Mouse (Mus musculus): Measurements from ENCODE around the gene Slc9a3.

The Slc9a3 gene

GRCm38 (mm10) chr13:74144120-74144884, 23.0 kb downstream of the Slc9a3 start:
- no peak for DNase-seq (ENCODE audit: extremely low read depth, low read depth)

GRCm38 (mm10) chr13:74145983-74146622, 24.8 kb downstream of the Slc9a3 start:
- DNase-seq (ENCODE audit: extremely low read depth, low read depth) = no peak

- DNase-seq (ENCODE audit: extremely low read depth, low read depth) = no peak
Observed at GRCm38 (mm10) chr13:74147327-74147726, 26.1 kb downstream of the Slc9a3 start.

- peak; percentile 7 for DNase-seq (ENCODE audit: extremely low read depth, low read depth)
Observed at GRCm38 (mm10) chr13:74166348-74167056, 45.2 kb downstream of the Slc9a3 start.

GRCm38 (mm10) chr13:74167057-74167413, 45.8 kb downstream of the Slc9a3 start:
- no peak for DNase-seq (ENCODE audit: extremely low read depth, low read depth)

- no peak for DNase-seq (ENCODE audit: extremely low read depth, low read depth)
Observed at GRCm38 (mm10) chr13:74167492-74167891, 46.2 kb downstream of the Slc9a3 start.

GRCm38 (mm10) chr13:74169446-74170164, 48.3 kb downstream of the Slc9a3 start:
- DNase-seq (ENCODE audit: extremely low read depth, low read depth) = no peak

- no peak for DNase-seq (ENCODE audit: extremely low read depth, low read depth)
Observed at GRCm38 (mm10) chr13:74172036-74172435, 50.8 kb downstream of the Slc9a3 start.

- no peak for DNase-seq (ENCODE audit: extremely low read depth, low read depth)
Observed at GRCm38 (mm10) chr13:74183011-74183695, 61.9 kb downstream of the Slc9a3 start.

- no peak for DNase-seq (ENCODE audit: extremely low read depth, low read depth)
Observed at GRCm38 (mm10) chr13:74192613-74193012, 71.4 kb downstream of the Slc9a3 start.

- no peak for DNase-seq (ENCODE audit: extremely low read depth, low read depth)
Observed at GRCm38 (mm10) chr13:74196451-74196850, 75.2 kb downstream of the Slc9a3 start.

GRCm38 (mm10) chr13:74208317-74208985, 87.2 kb downstream of the Slc9a3 start, which contains the start of gene Exoc3:
Gene Exoc3 (minus strand): TSS chr13:74208732.
- peak; percentile 84 for DNase-seq (ENCODE audit: extremely low read depth, low read depth)

- no peak for DNase-seq (ENCODE audit: extremely low read depth, low read depth)
Observed at GRCm38 (mm10) chr13:74208986-74209345, 87.7 kb downstream of the Slc9a3 start.

GRCm38 (mm10) chr13:74218441-74218840, 97.2 kb downstream of the Slc9a3 start:
- DNase-seq (ENCODE audit: extremely low read depth, low read depth) = no peak

Measured in MEL-GATA-1-ER (cell line).